Mouse (Mus musculus) embryonic facial prominence, embryonic 11.5 days (tissue): ENCODE results near the gene Dynlt1f. TPM values are rescaled to one million over a fixed set of nuclear protein-coding genes. Genes with fewer than 3 reads are reported as not detected.
A peak's percentile ranks its signal among the peaks of the same experiment; 100 is the strongest.
"Not testable (repeated sequence)": the region's sequence is repeated elsewhere in the genome, so short reads cannot be mapped to it uniquely, and the experiment has no call there.

Experiments used
- ATAC-seq: fragments of 200-750 bp; cut with Nextera tagmentation; replicated peaks from 2 replicates; pipeline ENCODE4 v1.8.0; 2017; ENCODE audit warnings: low read depth; ENCODE audit not compliant: insufficient number of reproducible peaks, low FRiP score, low TSS enrichment
- DNase-seq: peaks from one replicate; pipeline ENCODE4 v3.0.0-alpha.2; 2015; ENCODE audit warnings: low spot score
- H3K27ac ChIP-seq: fragments of 300-500 bp; sonication (generic); replicated peaks from 2 replicates; pipeline ENCODE4 v1.5.1; 2014; ENCODE audit warnings: mild to moderate bottlenecking, low read depth, low read length, control low read depth
- H3K27me3 ChIP-seq: fragments of 300-500 bp; sonication (generic); 2 replicates; pipeline ENCODE4 v1.6.1; 2014; ENCODE audit warnings: mild to moderate bottlenecking, low read length, moderate library complexity, mixed read lengths; ENCODE audit not compliant: control insufficient read depth, insufficient read depth
- H3K36me3 ChIP-seq: fragments of 300-500 bp; sonication (generic); replicated peaks from 2 replicates; pipeline ENCODE4 v1.6.1; 2014; ENCODE audit warnings: low read depth, mild to moderate bottlenecking, low read length, moderate library complexity, mixed read lengths; ENCODE audit not compliant: control insufficient read depth, insufficient read depth
- H3K4me1 ChIP-seq: fragments of 300-500 bp; sonication (generic); 2 replicates; pipeline ENCODE4 v1.6.1; 2014; ENCODE audit warnings: low read length, mixed read lengths; ENCODE audit not compliant: control insufficient read depth, insufficient read depth
- H3K4me2 ChIP-seq: fragments of 300-500 bp; sonication (generic); 2 replicates; pipeline ENCODE4 v1.6.1; 2014; ENCODE audit warnings: low read depth, mild to moderate bottlenecking, control low read depth, low read length, moderate library complexity
- H3K4me3 ChIP-seq: fragments of 300-500 bp; sonication (generic); 2 replicates; pipeline ENCODE4 v1.5.1; 2014; ENCODE audit warnings: low read depth, low read length, control low read depth
- H3K9ac ChIP-seq: fragments of 300-500 bp; sonication (generic); replicated peaks from 2 replicates; pipeline ENCODE4 v1.6.1; 2014; ENCODE audit warnings: mild to moderate bottlenecking, control low read depth, low read length
- H3K9me3 ChIP-seq: fragments of 300-500 bp; sonication (generic); replicated peaks from 2 replicates; pipeline ENCODE4 v1.6.1; 2016; ENCODE audit warnings: mild to moderate bottlenecking, low read length, inconsistent platforms, mixed read lengths; ENCODE audit not compliant: control insufficient read depth
- WGBS: fragments of 180-500 bp; shearing (Covaris S2); extraction: QIAGEN DNeasy Blood & Tissue Kit; methylation state at CpG from one replicate; pipeline ENCODE4 v1.1.7; 2014; 5-methylcytosine and 5-hydroxymethylcytosine counted together
- polyA plus RNA-seq: library from polyadenylated mRNA; unstranded; fragments of >200 nt; fragmentation: Nextera tagmentation; extraction: Ambion mirVana; gene quantifications from 2 replicates; pipeline ENCODE4 v1.2.1, GENCODE M21; 2014

Dynlt1f gene
- polyA plus RNA-seq, 1 experiment from 2014 or later: 308 TPM

GRCm38 (mm10) chr17:6656471-6656870, 771 bp upstream of the Dynlt1f start:
- H3K4me1 ChIP-seq, H3K27ac ChIP-seq, H3K27me3 ChIP-seq, H3K9me3 ChIP-seq, H3K4me2 ChIP-seq, H3K9ac ChIP-seq, ATAC-seq, DNase-seq, H3K4me3 ChIP-seq, H3K36me3 ChIP-seq: not testable (repeated sequence)
- whole genome bisulfite sequencing: 92% methylated on average over 1 of the region's 3 CpGs

GRCm38 (mm10) chr17:6655087-6655511, 601 bp downstream of the Dynlt1f start:
- H3K4me3 ChIP-seq: peak overlapping the region; percentile 43
- not testable (repeated sequence) for H3K27me3 ChIP-seq, H3K4me1 ChIP-seq, H3K27ac ChIP-seq, H3K36me3 ChIP-seq, H3K9me3 ChIP-seq
- DNase-seq: peak; percentile 91
- under 1% methylated on average over 31 of the region's 36 CpGs for WGBS
- H3K9ac ChIP-seq: peak overlapping the region; percentile 60
- peak overlapping the region; percentile 27 for H3K4me2 ChIP-seq
- ATAC-seq: peak; percentile 83

- ATAC-seq, H3K27ac ChIP-seq, H3K9me3 ChIP-seq, H3K27me3 ChIP-seq, H3K4me3 ChIP-seq, H3K4me1 ChIP-seq, H3K36me3 ChIP-seq, DNase-seq, H3K9ac ChIP-seq, H3K4me2 ChIP-seq: not testable (repeated sequence)
- 91% methylated on average over 4 of the region's 5 CpGs for WGBS
These were observed 2.3 kb downstream of the Dynlt1f start for GRCm38 (mm10) chr17:6653341-6653946.

- H3K4me3 ChIP-seq, ATAC-seq, H3K27me3 ChIP-seq, H3K4me2 ChIP-seq, DNase-seq, H3K4me1 ChIP-seq, H3K27ac ChIP-seq, H3K9me3 ChIP-seq, H3K9ac ChIP-seq, H3K36me3 ChIP-seq: not testable (repeated sequence)
- WGBS: 91% methylated on average over 6 of the region's 7 CpGs
These were observed 4.7 kb downstream of the Dynlt1f start for GRCm38 (mm10) chr17:6650904-6651565.

GRCm38 (mm10) chr17:6647452-6647851, 8.2 kb downstream of the Dynlt1f start:
- H3K27me3 ChIP-seq, H3K36me3 ChIP-seq, H3K9me3 ChIP-seq, ATAC-seq, DNase-seq, H3K4me3 ChIP-seq, H3K4me1 ChIP-seq, H3K9ac ChIP-seq, H3K4me2 ChIP-seq, H3K27ac ChIP-seq: not testable (repeated sequence)
- WGBS: 91% methylated on average over 3 of the region's 3 CpGs

- H3K4me1 ChIP-seq, H3K27ac ChIP-seq, ATAC-seq, H3K9ac ChIP-seq, H3K9me3 ChIP-seq, H3K36me3 ChIP-seq, H3K27me3 ChIP-seq, H3K4me3 ChIP-seq, H3K4me2 ChIP-seq, DNase-seq: not testable (repeated sequence)
- WGBS: 92% methylated on average over 8 of the region's 8 CpGs
These were observed 8.9 kb downstream of the Dynlt1f start for GRCm38 (mm10) chr17:6646841-6647240.

GRCm38 (mm10) chr17:6645668-6646067, 10.0 kb downstream of the Dynlt1f start:
- DNase-seq, H3K4me1 ChIP-seq, ATAC-seq, H3K9ac ChIP-seq, H3K27ac ChIP-seq, H3K4me3 ChIP-seq, H3K4me2 ChIP-seq, H3K36me3 ChIP-seq, H3K27me3 ChIP-seq, H3K9me3 ChIP-seq: not testable (repeated sequence)
- WGBS: 75% methylated on average over 1 of the region's 4 CpGs

GRCm38 (mm10) chr17:6644673-6645072, 11.0 kb downstream of the Dynlt1f start:
- not testable (repeated sequence) for H3K4me3 ChIP-seq, H3K4me2 ChIP-seq, H3K36me3 ChIP-seq, H3K27ac ChIP-seq, DNase-seq, H3K9me3 ChIP-seq, ATAC-seq, H3K27me3 ChIP-seq, H3K4me1 ChIP-seq, H3K9ac ChIP-seq
- WGBS: 91% methylated on average over 4 of the region's 4 CpGs
